24 mouse cellular contexts compared by ENCODE assay signal in the genomic region with DNA sequence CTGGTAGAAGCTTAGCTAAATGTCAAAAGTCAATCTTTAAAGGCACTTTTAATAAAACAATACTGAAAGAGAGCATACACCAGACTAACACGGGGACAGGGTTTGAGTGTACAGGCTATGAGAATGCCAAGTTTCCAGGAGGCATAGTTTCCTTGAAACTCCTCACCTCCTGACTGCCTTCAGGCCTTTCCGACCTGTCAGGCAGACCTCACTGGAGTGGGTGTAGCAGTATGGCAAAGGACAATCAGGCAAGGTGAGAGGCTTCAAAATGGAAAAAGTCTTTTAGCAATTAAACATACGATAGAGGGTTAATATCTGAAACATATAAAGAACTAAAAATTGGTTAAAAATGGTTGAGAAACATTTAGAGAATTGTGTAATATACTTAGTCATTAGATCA. TPM values are rescaled to one million over a fixed set of nuclear protein-coding genes. Genes with fewer than 3 reads are reported as not detected.
"Had no signal": no experiment of that assay in that cellular context is flagged by ENCODE, and none has a peak within 500 bp of the region (broad histone marks: within the 10 kb centered on the region; RNA-seq: fewer than 3 reads in every experiment).

No protein-coding gene starts in this region.

- H3K9ac ChIP-seq: neural tube, embryonic 13.5 days; neural tube, embryonic 15.5 days; stomach, embryonic 15.5 days had no signal

- H3K27ac ChIP-seq: neural tube, embryonic 13.5 days; neural tube, embryonic 15.5 days; stomach, embryonic 15.5 days; stomach, postnatal 0 days had no signal

- H3K27me3 ChIP-seq: neural tube, embryonic 13.5 days; neural tube, embryonic 15.5 days; stomach, embryonic 15.5 days had no signal

- H3K36me3 ChIP-seq: neural tube, embryonic 13.5 days; neural tube, embryonic 15.5 days; stomach, embryonic 15.5 days had no signal

- H3K9me3 ChIP-seq: neural tube, embryonic 13.5 days; neural tube, embryonic 15.5 days; stomach, embryonic 15.5 days had no signal

- DNase-seq: retina, postnatal 1 day; right cerebral cortex, adult 18-20 months; right cerebral cortex, postnatal 14 days; right cerebral cortex, postnatal 25 days; right cerebral cortex, postnatal 4 days; spleen, adult 18-20 months; thymus, adult 18-20 months; thymus, adult 2 months; thymus, postnatal 14 days; thymus, postnatal 25 days; thymus, postnatal 36 days; thymus, postnatal 4 days had no signal

- H3K4me1 ChIP-seq: neural tube, embryonic 13.5 days; neural tube, embryonic 15.5 days; stomach, embryonic 15.5 days had no signal

- H3K4me3 ChIP-seq: neural tube, embryonic 13.5 days; neural tube, embryonic 15.5 days; stomach, embryonic 15.5 days had no signal

RNA-seq across cellular contexts. Expression of gene Skint7, which starts 9.1 kb away (rescaled TPM):
- total RNA-seq: neutrophil, adult 5-6 weeks had no signal
- polyA plus RNA-seq: neural tube, embryonic 13.5 days; neural tube, embryonic 14.5 days; neural tube, embryonic 15.5 days; small intestine, adult 2 months; spleen, adult 2 months; stomach, embryonic 14.5 days; stomach, embryonic 15.5 days; stomach, embryonic 16.5 days; stomach, postnatal 0 days had no signal

RNA-seq across cellular contexts. Expression of gene Skint1, which starts 42.4 kb away (rescaled TPM):
- total RNA-seq: neutrophil, adult 5-6 weeks had no signal
- polyA plus RNA-seq: neural tube, embryonic 13.5 days; neural tube, embryonic 14.5 days; neural tube, embryonic 15.5 days; small intestine, adult 2 months; spleen, adult 2 months; stomach, embryonic 14.5 days; stomach, embryonic 15.5 days; stomach, embryonic 16.5 days; testis, adult 2 months; urinary bladder, adult 2 months had no signal

RNA-seq across cellular contexts. Expression of gene Skint8, which starts 44.5 kb away (rescaled TPM):
- total RNA-seq: neutrophil, adult 5-6 weeks had no signal
- polyA plus RNA-seq: neural tube, embryonic 13.5 days; neural tube, embryonic 14.5 days; neural tube, embryonic 15.5 days; small intestine, adult 2 months; spleen, adult 2 months had no signal
